Mouse (Mus musculus): Measurements from ENCODE around the gene Rras. TPM values are rescaled to one million over a fixed set of nuclear protein-coding genes. Genes with fewer than 3 reads are reported as not detected.

The Rras gene
- total and polyA plus RNA-seq, 2 experiments from 2014 or later = 4.2 to 13.1 TPM

- ATAC-seq = no peak
- H3K27ac ChIP-seq (ENCODE audit: low read depth, low read length) = no peak overlapping the region
- DNase-seq = no peak
- no peak overlapping the region for H3K4me3 ChIP-seq (ENCODE audit: low read depth, low read length)
- peaks cover 83% of the 10 kb centered on the region for H3K36me3 ChIP-seq (ENCODE audit: insufficient read depth)
- H3K27me3 ChIP-seq (ENCODE audit: insufficient read depth, low read length) = no peaks in the 10 kb centered on the region
- no peak overlapping the region for H3K9ac ChIP-seq
- H3K4me1 ChIP-seq (ENCODE audit: insufficient read depth) = no peaks in the 10 kb centered on the region
- no peaks in the 10 kb centered on the region for H3K9me3 ChIP-seq (ENCODE audit: low read length)
- H3K4me2 ChIP-seq (ENCODE audit: low read depth) = no peak overlapping the region
- WGBS = 93% methylated on average over 3 of the region's 3 CpGs
- TF ChIP-seq CTCF (IDR thresholded peaks at IDR 0.05; ENCODE audit: low read depth) = no peak
Observed at GRCm38 (mm10) chr7:45035631-45036030, 17.9 kb downstream of the Rras start.

GRCm38 (mm10) chr7:45036702-45037101 is 18.9 kb downstream of the Rras start:
- H3K9me3 ChIP-seq (ENCODE audit: low read length) = no peaks in the 10 kb centered on the region
- no peak overlapping the region for H3K9ac ChIP-seq
- H3K4me2 ChIP-seq (ENCODE audit: low read depth) = no peak overlapping the region
- ATAC-seq (no peak), DNase-seq (no peak)
- H3K27ac ChIP-seq (ENCODE audit: low read depth, low read length) = no peak overlapping the region
- TF ChIP-seq CTCF (IDR thresholded peaks at IDR 0.05; ENCODE audit: low read depth) = no peak
- H3K4me1 ChIP-seq (ENCODE audit: insufficient read depth) = no peaks in the 10 kb centered on the region
- peaks cover 83% of the 10 kb centered on the region for H3K36me3 ChIP-seq (ENCODE audit: insufficient read depth)
- no peak overlapping the region for H3K4me3 ChIP-seq (ENCODE audit: low read depth, low read length)
- no peaks in the 10 kb centered on the region for H3K27me3 ChIP-seq (ENCODE audit: insufficient read depth, low read length)
- WGBS = 91% methylated on average over 11 of the region's 11 CpGs

GRCm38 (mm10) chr7:45037720-45038361 is 20.1 kb downstream of the Rras start:
- peaks cover 84% of the 10 kb centered on the region for H3K36me3 ChIP-seq (ENCODE audit: insufficient read depth)
- no peak overlapping the region for H3K4me2 ChIP-seq (ENCODE audit: low read depth)
- 65% methylated on average over 7 of the region's 7 CpGs for WGBS
- H3K9me3 ChIP-seq (ENCODE audit: low read length) = no peaks in the 10 kb centered on the region
- H3K27me3 ChIP-seq (ENCODE audit: insufficient read depth, low read length) = no peaks in the 10 kb centered on the region
- H3K4me1 ChIP-seq (ENCODE audit: insufficient read depth) = no peaks in the 10 kb centered on the region
- ATAC-seq = peak; percentile 72
- no peak overlapping the region for H3K27ac ChIP-seq (ENCODE audit: low read depth, low read length)
- H3K4me3 ChIP-seq (ENCODE audit: low read depth, low read length) = no peak overlapping the region
- TF ChIP-seq CTCF (IDR thresholded peaks at IDR 0.05; ENCODE audit: low read depth) = peak; percentile 73
- DNase-seq = peak; percentile 34
- no peak overlapping the region for H3K9ac ChIP-seq

GRCm38 (mm10) chr7:45038411-45038810 is 20.6 kb downstream of the Rras start:
- H3K9me3 ChIP-seq (ENCODE audit: low read length) = no peaks in the 10 kb centered on the region

GRCm38 (mm10) chr7:45040851-45041250 is 23.1 kb downstream of the Rras start:
- Histone ChIP-seq H3K4me2 (ENCODE audit: low read depth) (no peak overlapping the region), H3K27me3 (ENCODE audit: insufficient read depth, low read length) (no peaks in the 10 kb centered on the region), H3K36me3 (ENCODE audit: insufficient read depth) (peaks cover 82% of the 10 kb centered on the region), H3K27ac (ENCODE audit: low read depth, low read length) (no peak overlapping the region), H3K4me3 (ENCODE audit: low read depth, low read length) (no peak overlapping the region), H3K4me1 (ENCODE audit: insufficient read depth) (no peaks in the 10 kb centered on the region), H3K9ac (no peak overlapping the region), H3K9me3 (ENCODE audit: low read length) (no peaks in the 10 kb centered on the region)
- no peak for ATAC-seq
- DNase-seq = no peak
- WGBS = 94% methylated on average over 9 of the region's 9 CpGs
- TF ChIP-seq CTCF (IDR thresholded peaks at IDR 0.05; ENCODE audit: low read depth) = no peak

More at GRCm38 (mm10) chr7:45038411-45038810, 20.6 kb downstream of the Rras start:
- Histone ChIP-seq H3K27me3 (ENCODE audit: insufficient read depth, low read length) (no peaks in the 10 kb centered on the region), H3K36me3 (ENCODE audit: insufficient read depth) (peaks cover 85% of the 10 kb centered on the region), H3K4me1 (ENCODE audit: insufficient read depth) (no peaks in the 10 kb centered on the region), H3K27ac (ENCODE audit: low read depth, low read length) (no peak overlapping the region), H3K9ac (no peak overlapping the region), H3K4me2 (ENCODE audit: low read depth) (no peak overlapping the region), H3K4me3 (ENCODE audit: low read depth, low read length) (no peak overlapping the region)
- no peak for ATAC-seq
- no peak for TF ChIP-seq CTCF (IDR thresholded peaks at IDR 0.05; ENCODE audit: low read depth)
- DNase-seq = no peak
- WGBS = 96% methylated on average over 9 of the region's 9 CpGs

- Histone ChIP-seq H3K36me3 (ENCODE audit: insufficient read depth) (peaks cover 87% of the 10 kb centered on the region), H3K4me3 (ENCODE audit: low read depth, low read length) (no peak overlapping the region), H3K4me1 (ENCODE audit: insufficient read depth) (no peaks in the 10 kb centered on the region), H3K9ac (no peak overlapping the region), H3K27ac (ENCODE audit: low read depth, low read length) (no peak overlapping the region), H3K27me3 (ENCODE audit: insufficient read depth, low read length) (no peaks in the 10 kb centered on the region), H3K4me2 (ENCODE audit: low read depth) (no peak overlapping the region), H3K9me3 (ENCODE audit: low read length) (no peaks in the 10 kb centered on the region)
- DNase-seq (no peak), ATAC-seq (no peak)
- WGBS = 98% methylated on average over 14 of the region's 14 CpGs
- TF ChIP-seq CTCF (IDR thresholded peaks at IDR 0.05; ENCODE audit: low read depth) = no peak
Observed at GRCm38 (mm10) chr7:45043307-45043706, 25.5 kb downstream of the Rras start.

- 94% methylated on average over 22 of the region's 22 CpGs for WGBS
- H3K9ac ChIP-seq = no peak overlapping the region
Observed at GRCm38 (mm10) chr7:45045741-45046140, 28.0 kb downstream of the Rras start.

More at GRCm38 (mm10) chr7:45045741-45046140, 28.0 kb downstream of the Rras start:
- DNase-seq (no peak), ATAC-seq (no peak)
- H3K27ac ChIP-seq (ENCODE audit: low read depth, low read length) = no peak overlapping the region
- peaks cover 93% of the 10 kb centered on the region for H3K36me3 ChIP-seq (ENCODE audit: insufficient read depth)
- no peaks in the 10 kb centered on the region for H3K4me1 ChIP-seq (ENCODE audit: insufficient read depth)
- H3K4me2 ChIP-seq (ENCODE audit: low read depth) = no peak overlapping the region
- H3K4me3 ChIP-seq (ENCODE audit: low read depth, low read length) = no peak overlapping the region
- no peaks in the 10 kb centered on the region for H3K9me3 ChIP-seq (ENCODE audit: low read length)
- TF ChIP-seq CTCF (IDR thresholded peaks at IDR 0.05; ENCODE audit: low read depth) = no peak
- no peaks in the 10 kb centered on the region for H3K27me3 ChIP-seq (ENCODE audit: insufficient read depth, low read length)

Data from forebrain, postnatal 0 days (tissue).